Mouse (Mus musculus): ENCODE measurements around the gene Pbrm1.
A peak's percentile ranks its signal among the peaks of the same experiment; 100 is the strongest.

Gene Pbrm1

DNA sequence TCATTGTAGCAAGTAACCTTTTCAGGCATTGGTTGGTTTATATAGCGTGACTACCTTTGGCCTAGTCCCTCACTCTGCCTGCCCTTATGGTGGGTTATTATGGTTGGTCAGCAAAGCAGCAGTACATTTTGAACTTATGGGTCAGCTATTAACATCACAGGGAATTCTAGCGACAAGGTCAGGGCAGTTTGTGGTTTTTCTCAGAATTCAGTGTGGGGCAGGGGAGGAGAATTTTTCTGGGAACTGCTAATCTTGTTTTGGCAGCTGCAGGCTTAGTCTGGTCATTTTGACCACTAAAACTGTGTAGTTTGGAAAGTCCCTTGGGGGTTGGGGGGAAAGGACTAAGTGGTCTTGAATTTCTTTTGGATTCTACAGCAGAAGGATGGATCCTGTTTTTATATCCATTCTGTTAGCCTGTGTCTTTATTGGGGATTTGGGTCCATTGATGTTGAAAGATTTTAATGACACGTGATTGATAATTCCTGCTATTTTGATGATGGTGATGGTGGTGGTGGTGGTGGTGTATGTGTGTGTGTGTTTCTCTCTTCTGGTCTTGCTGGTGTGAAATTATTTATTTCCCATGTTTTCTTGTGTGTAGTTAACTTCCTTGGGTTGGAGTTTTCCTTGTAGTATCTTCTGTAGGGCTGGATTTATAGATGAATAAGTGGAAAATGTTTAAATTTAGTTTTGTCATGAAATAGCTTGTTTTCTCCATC, 60.5 kb downstream of the Pbrm1 start:
- DNase-seq (ENCODE audit: low spot score): no peak

- DNase-seq (ENCODE audit: low spot score): no peak
Observed at GRCm38 (mm10) chr14:31081147-31081546, 62.2 kb downstream of the Pbrm1 start.

DNA sequence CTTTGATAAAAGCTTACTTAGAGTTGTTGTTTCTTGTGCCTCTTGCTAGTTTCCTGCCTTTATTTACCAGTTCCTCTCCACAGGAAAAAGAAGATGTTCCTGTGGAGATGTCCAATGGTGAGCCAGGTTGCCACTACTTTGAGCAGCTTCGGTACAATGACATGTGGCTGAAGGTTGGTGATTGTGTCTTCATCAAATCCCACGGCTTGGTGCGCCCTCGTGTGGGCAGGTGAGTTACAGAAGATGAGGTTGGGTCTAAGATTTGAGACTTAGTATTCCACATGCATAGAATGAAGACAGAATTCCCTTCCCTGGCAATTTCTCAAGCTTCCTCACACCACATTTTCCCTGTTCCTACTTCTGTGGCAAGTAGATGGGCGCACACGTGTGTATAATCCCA, 68.5 kb downstream of the Pbrm1 start:
- DNase-seq (ENCODE audit: low spot score): no peak

DNA sequence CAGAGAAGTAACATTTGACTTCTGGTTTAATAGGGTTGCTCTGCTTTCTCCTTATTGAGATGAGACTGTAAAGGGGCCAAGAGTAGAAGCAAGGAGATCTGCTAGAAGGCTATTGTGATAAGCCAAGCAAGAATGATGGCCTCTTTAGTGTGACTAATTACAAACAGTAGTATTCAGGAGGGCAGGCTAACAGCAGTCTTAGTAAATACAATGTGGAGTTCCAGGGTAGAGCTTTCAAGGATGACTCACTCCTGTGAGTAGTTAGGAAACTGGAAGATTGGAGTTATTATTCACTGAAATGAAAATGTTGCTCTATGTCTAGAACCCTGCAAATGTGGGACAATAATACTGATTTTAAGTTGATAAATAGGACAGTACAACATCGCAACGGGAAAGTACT, 69.6 kb downstream of the Pbrm1 start:
- DNase-seq (ENCODE audit: low spot score): no peak

- DNase-seq (ENCODE audit: low spot score): no peak
Observed at GRCm38 (mm10) chr14:31089918-31090317, 71.0 kb downstream of the Pbrm1 start.

DNA sequence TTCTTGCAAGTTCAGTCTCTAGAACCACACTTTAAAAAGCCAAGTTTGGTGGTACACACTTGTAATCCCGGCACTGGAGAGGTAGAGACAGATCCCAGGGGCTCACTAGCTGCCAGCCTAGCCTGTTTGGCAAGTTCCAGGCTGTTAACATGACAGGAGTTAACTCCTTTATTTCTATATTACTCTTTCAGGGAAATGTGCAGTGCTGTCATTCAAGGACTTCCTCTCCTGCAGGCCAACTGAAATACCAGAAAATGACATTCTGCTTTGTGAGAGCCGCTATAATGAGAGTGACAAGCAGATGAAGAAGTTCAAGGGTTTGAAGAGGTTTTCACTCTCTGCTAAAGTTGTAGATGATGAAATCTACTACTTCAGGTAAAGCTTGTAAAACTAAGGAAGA, 86.2 kb downstream of the Pbrm1 start:
- no peak for DNase-seq (ENCODE audit: low spot score)

DNA sequence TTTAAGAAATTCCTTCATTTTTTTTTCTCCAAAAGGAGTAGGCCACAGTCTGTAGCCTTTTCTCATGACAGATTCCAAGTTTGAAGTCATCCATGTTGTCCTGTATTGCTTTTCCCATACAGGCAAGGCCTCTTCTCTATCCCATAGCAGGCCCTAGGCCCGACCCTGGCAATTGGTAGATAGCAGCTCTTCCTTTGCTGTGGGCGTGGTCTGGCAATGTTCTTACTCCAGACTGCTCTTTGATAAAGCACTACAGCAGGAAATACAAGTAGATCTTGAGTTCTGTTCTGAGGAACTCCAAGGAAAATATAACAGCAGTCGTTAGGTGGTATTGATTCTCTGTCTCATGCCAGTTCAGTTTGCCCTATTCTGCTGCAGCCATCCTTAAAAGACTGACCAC, 91.7 kb downstream of the Pbrm1 start:
- no peak for DNase-seq (ENCODE audit: low spot score)

DNA sequence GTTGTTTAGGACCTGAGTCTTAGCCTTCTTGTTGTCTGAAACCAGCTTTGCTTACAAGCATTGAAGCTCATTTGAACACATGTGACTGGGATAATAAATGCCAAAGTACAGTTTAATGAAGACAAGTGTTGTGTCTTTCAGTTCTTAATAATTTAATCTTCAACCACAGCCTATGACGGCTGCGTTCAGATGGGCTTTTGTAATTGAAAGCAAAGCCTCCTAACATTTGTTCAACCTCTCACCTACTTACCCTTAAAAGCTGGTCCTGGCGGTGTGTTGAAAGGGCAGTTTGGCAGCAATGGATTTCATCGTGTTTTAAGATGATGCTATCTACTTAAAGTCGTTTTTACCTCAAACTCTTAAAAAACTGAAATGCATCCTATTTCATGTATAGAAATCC, 93.2 kb downstream of the Pbrm1 start:
- no peak for DNase-seq (ENCODE audit: low spot score)

GRCm38 (mm10) chr14:31114011-31114410, 95.1 kb downstream of the Pbrm1 start:
- no peak for DNase-seq (ENCODE audit: low spot score)

DNA sequence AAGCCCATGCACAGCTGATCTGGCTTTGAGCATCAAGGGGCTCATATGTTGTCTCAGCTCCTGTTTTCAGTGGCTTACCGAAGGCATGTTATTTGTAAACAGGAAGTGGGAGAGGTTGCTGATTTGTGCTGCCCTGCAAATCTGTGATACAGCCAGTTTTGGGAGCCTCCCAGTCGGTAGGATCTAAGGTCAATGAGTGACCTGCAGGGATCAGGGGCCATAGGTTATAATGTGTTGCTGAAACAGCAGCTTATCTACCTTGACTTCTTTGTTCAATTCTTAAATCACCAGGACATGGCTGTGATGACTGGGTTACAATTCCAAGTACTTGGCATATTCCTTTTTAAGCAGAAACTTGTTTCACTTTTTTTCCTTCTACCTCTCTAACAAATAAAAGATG, 96.6 kb downstream of the Pbrm1 start:
- no peak for DNase-seq (ENCODE audit: low spot score)

DNA sequence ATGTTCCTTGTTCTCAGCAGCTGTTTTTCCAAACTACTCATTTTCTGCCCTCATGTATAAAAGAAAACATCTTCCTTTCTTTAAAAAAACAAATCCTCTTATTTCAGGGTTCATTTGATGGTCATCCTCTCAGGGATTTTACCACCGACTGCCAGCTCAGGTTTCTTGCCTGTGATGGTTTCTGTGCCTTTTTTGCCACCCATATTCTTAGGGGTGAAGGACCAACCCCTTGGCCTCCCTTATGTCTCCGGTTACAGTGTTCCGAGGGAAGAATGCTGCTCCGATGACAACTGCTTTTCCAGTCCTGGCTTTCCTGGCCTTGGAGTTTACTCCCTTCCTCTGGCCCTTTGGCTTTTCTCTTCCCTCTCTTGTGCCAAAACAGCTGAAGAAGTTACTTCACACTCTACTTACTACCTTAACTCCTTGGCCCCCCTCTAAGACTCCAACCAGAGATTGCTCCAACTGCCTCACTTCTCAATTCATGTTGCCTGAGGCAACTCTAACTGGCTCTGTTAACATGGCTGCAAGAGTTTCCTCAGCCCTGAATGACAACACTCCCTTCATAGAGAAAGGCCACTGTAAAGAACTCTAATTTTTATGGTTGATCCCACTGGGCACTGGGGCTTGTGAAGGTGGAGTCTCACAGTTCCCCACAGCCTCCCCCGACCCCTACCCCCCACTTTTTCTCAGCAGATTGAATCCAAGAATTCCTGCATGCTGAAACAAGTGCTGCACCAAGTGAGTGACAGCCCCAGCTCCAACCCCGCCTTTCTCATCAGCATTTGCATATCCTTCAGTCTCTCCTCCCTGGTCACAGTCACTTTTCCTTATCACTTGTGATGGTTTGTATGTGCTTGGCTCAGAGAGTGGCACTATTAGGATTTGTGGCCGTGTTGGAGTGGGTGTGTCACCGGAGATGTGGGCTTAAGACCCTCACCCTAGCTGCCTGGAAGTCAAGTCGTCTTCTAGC, 106.5 kb downstream of the Pbrm1 start:
- DNase-seq (ENCODE audit: low spot score): peak; percentile 38

DNA sequence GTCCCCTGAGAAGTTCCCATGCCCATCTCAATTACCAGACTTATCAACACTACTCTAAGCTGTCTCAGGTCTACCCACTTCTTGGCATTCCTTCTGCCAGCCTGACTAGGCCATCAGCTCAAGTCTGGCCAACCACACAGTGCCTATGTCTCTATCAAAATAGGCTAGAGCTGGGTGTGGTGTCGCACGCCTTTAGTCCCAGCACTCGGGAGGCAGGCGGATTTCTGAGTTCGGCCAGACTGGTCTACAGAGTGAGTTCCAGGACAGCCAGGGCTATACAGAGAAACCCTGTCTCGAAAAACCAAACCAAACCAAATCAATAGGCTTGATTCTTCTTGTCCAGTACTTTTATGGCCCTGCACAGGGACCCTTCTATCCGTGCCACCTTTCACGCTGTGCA, 107.9 kb downstream of the Pbrm1 start:
- DNase-seq (ENCODE audit: low spot score): no peak

GRCm38 (mm10) chr14:31128101-31128825, 109.3 kb downstream of the Pbrm1 start:
- DNase-seq (ENCODE audit: low spot score): peak; percentile 69

DNA sequence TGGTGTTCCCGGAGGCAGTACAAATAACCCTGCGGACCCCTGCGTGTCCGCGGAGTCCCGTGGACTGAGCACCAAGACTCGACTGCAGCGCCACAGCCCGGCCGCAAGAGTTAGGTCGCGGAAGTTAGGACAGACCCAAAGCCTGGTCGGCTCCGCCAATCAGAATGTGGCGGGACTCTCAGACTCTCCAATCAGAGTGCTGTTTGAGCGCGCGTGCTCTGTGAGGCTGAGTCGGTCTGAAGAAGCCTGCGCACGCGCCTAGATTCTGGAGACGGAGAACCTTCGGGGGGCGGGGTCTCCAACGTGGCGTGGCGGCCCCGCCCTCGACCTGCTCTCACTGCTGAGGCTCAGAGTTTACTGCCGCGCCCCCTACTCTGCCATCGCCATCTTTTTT, 109.9 kb downstream of the Pbrm1 start, which contains the start of gene Smim4:
Gene Smim4 (minus strand): TSS at position 131 of the 394 bp plus-strand sequence.
- peak; percentile 100 for DNase-seq (ENCODE audit: low spot score)

- peak; percentile 29 for DNase-seq (ENCODE audit: low spot score)
Observed at GRCm38 (mm10) chr14:31129326-31130235, 110.6 kb downstream of the Pbrm1 start.

DNA sequence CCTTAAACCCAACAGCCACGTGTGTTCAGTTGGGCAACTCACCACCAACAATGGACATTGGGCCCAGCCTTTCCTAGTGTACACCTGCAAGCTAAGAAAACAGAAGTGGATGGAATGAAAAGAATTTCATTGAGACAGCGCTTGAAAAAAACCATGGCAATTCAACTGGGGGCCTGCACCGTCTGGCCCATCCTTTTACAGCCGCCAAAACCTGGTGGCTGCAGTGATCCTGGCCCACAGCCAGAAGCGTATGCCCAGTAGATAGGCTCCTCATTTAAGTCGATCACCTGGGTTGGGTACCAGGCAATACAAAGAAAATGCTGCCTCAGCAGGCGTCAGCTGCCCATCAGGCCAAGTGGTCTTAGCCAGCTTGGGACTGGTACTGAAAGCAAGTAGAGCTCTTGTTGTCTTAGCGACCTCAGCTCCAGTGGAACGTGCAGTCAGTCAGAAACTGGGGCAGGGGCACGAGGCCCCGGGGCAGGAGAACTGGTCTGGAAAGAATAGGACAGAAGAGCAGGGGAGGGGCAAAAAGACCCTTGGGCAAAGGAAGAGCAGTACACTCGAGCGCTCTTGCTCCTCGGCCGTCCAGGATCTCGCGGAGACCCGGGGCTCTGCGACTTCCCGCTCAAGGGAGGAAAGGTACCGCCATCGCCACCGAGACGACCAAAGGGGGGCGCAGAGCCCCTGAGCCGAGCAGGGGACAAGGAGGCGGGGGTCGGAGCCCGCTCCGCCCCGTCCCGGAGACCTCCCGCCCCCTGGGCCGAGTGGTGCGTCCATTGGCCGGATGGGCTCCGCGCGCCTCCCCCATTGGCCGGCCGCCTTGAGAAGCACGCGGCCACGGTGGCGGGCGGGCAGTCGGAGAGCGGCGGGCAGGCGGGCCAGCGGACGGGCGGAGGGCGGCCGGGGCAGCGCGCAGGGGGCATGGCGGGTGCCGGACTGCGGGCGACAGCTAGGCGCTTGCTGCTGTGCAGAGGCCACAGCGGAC, 111.6 kb downstream of the Pbrm1 start, which contains the start of gene Nt5dc2:
Gene Nt5dc2 (plus strand): TSS at position 818 of the 985 bp plus-strand sequence.
- peak; percentile 97 for DNase-seq (ENCODE audit: low spot score)

DNA sequence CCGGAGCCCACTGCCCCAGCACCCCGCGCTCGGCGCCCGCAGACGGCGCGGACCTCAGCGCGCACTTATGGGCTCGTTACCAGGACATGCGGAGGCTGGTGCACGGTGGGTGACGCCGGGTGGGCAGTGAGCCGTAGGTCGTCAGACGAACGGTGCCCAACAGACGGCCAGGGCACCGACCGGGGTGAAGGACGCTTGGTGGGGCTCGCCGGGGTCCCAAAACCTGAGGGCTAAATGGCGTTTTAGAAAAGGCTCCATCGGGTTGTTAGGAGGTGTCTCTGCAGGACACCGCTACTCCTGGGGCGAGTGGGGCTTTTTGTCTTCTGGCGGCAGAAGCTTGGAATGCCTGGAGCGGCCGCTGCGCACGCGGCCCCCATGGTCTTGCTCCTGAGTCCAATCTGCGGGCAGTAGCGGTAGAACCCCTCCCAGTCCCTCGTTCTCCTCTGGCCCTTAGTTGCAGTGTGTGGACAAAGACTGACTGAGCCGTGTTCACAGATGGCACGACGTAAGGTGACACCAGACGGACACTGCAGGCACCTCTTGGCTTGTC, 112.4 kb downstream of the Pbrm1 start:
- DNase-seq (ENCODE audit: low spot score): peak; percentile 61

- DNase-seq (ENCODE audit: low spot score): peak; percentile 53
Observed at GRCm38 (mm10) chr14:31132031-31132430, 113.1 kb downstream of the Pbrm1 start.

GRCm38 (mm10) chr14:31132491-31132975, 113.6 kb downstream of the Pbrm1 start:
- DNase-seq (ENCODE audit: low spot score): no peak
